Mouse (Mus musculus) CH12.LX (cell line): Measurements from ENCODE around the gene Atp1a1. TPM values are rescaled to one million over a fixed set of nuclear protein-coding genes. Genes with fewer than 3 reads are reported as not detected.

Source experiments
- DNase-seq: peaks from one replicate; pipeline ENCODE4 v3.0.0-alpha.2; 2013; ENCODE audit errors: extremely low read depth
- H3K27ac ChIP-seq: 2 replicates; pipeline ENCODE4 v1.5.1; 2012; ENCODE audit warnings: low read depth, mild to moderate bottlenecking, control low read depth, moderate library complexity; ENCODE audit not compliant: insufficient read depth
- H3K27me3 ChIP-seq: replicated peaks from 2 replicates; pipeline ENCODE3; 2012; ENCODE audit warnings: inconsistent platforms
- H3K36me3 ChIP-seq, 2 experiments: replicated peaks in 1 of 2; 2 replicates each; pipeline versions ENCODE3 to v1.6.1; 2012; ENCODE audit warnings: inconsistent platforms in 1 of 2, low read length in 1 of 2, mild to moderate bottlenecking in 1 of 2, mixed read lengths in 1 of 2, moderate library complexity in 1 of 2; ENCODE audit not compliant: control insufficient read depth in 1 of 2, insufficient read depth in 1 of 2
- H3K4me1 ChIP-seq, 2 experiments: 2 replicates each; pipeline ENCODE4 v1.6.1; 2012; ENCODE audit warnings: inconsistent platforms in 1 of 2, moderate library complexity in 1 of 2; ENCODE audit not compliant: insufficient read depth in 2 of 2, control insufficient read depth in 1 of 2
- H3K4me2 ChIP-seq: 2 replicates; pipeline ENCODE4 v1.6.1; 2012; ENCODE audit warnings: low read depth, mild to moderate bottlenecking, control low read depth; ENCODE audit not compliant: poor library complexity, insufficient read depth, severe bottlenecking
- H3K4me3 ChIP-seq, 3 experiments: fragments of 150-350 bp in 1 of 3; sonication (generic) in 1 of 3; replicated peaks in 1 of 3; 2 replicates each; pipeline versions ENCODE3 to v1.5.1; 2011 to 2012; ENCODE audit warnings: low read depth in 2 of 3, low read length in 2 of 3, mild to moderate bottlenecking in 2 of 3, moderate library complexity in 2 of 3, control low read depth in 1 of 3, improper control_type of control experiment in 1 of 3, inconsistent platforms in 1 of 3, mixed read lengths in 1 of 3; ENCODE audit not compliant: poor library complexity in 1 of 3
- H3K79me2 ChIP-seq: replicated peaks from 2 replicates; pipeline ENCODE4 v1.6.1; 2012; ENCODE audit warnings: mild to moderate bottlenecking, moderate library complexity; ENCODE audit not compliant: control insufficient read depth, poor library complexity, insufficient read depth, severe bottlenecking; ENCODE audit errors: extremely low read depth
- H3K9ac ChIP-seq: 2 replicates; pipeline ENCODE4 v1.6.1; 2012; ENCODE audit warnings: low read depth, mild to moderate bottlenecking, control low read depth, moderate library complexity; ENCODE audit not compliant: insufficient read depth
- H3K9me3 ChIP-seq: replicated peaks from 2 replicates; pipeline ENCODE3; 2012; ENCODE audit warnings: low read length, inconsistent platforms, mixed read lengths
- CHD1 ChIP-seq: IDR thresholded peaks from 2 replicates; pipeline ENCODE4 v1.6.1; 2012; ENCODE audit warnings: low read depth, low read length, improper control_type of control experiment, inconsistent platforms
- CHD2 ChIP-seq: IDR thresholded peaks from 2 replicates; pipeline ENCODE4 v1.6.1; 2011; ENCODE audit warnings: low read length, improper control_type of control experiment
- ELF1 ChIP-seq: IDR thresholded peaks from 2 replicates; pipeline ENCODE4 v1.6.1; 2014; ENCODE audit warnings: low read depth, mild to moderate bottlenecking, inconsistent platforms, low read length, improper control_type of control experiment
- GABPA ChIP-seq: IDR thresholded peaks from 2 replicates; pipeline ENCODE4 v1.6.1; 2012; ENCODE audit warnings: low read depth, low read length, improper control_type of control experiment, inconsistent platforms; ENCODE audit not compliant: insufficient replicate concordance
- JUND ChIP-seq: conservative IDR thresholded peaks from 2 replicates; pipeline ENCODE4 v1.6.1; 2011; ENCODE audit warnings: low read depth, low read length, improper control_type of control experiment
- KAT2A ChIP-seq: IDR thresholded peaks from 2 replicates; pipeline ENCODE4 v1.6.1; 2012; ENCODE audit warnings: low read length, improper control_type of control experiment, inconsistent platforms; ENCODE audit not compliant: insufficient replicate concordance
- MAFK ChIP-seq: IDR thresholded peaks from 2 replicates; pipeline ENCODE4 v1.6.1; 2011; ENCODE audit warnings: low read length, improper control_type of control experiment; ENCODE audit not compliant: insufficient replicate concordance
- MAX ChIP-seq: IDR thresholded peaks from 2 replicates; pipeline ENCODE4 v1.6.1; 2011; ENCODE audit warnings: low read length, improper control_type of control experiment
- MAZ ChIP-seq: IDR thresholded peaks from 2 replicates; pipeline ENCODE4 v1.6.1; 2012; ENCODE audit warnings: low read depth, mild to moderate bottlenecking, inconsistent platforms, low read length, improper control_type of control experiment, moderate library complexity
- MYC ChIP-seq: IDR thresholded peaks from 2 replicates; pipeline ENCODE4 v1.6.1; 2011; ENCODE audit warnings: low read depth, mild to moderate bottlenecking, improper control_type of control experiment, low read length
- POLR2A ChIP-seq: IDR thresholded peaks from 2 replicates; pipeline ENCODE4 v1.6.1; 2011; ENCODE audit warnings: low read depth, mild to moderate bottlenecking, improper control_type of control experiment, low read length
- RAD21 ChIP-seq: IDR thresholded peaks from 2 replicates; pipeline ENCODE4 v1.6.1; 2011; ENCODE audit warnings: low read depth, mild to moderate bottlenecking, low read length, improper control_type of control experiment, moderate library complexity
- RCOR1 ChIP-seq: conservative IDR thresholded peaks from 2 replicates; pipeline ENCODE4 v1.6.1; 2012; ENCODE audit warnings: low read depth, mild to moderate bottlenecking, inconsistent platforms, low read length, improper control_type of control experiment
- TBP ChIP-seq: conservative IDR thresholded peaks from 2 replicates; pipeline ENCODE4 v1.6.1; 2011; ENCODE audit warnings: low read depth, low read length, improper control_type of control experiment
- ZC3H11A ChIP-seq: IDR thresholded peaks from 2 replicates; pipeline ENCODE4 v1.6.1; 2012; ENCODE audit warnings: low read depth, mild to moderate bottlenecking, inconsistent platforms, low read length, improper control_type of control experiment
- ZKSCAN1 ChIP-seq: IDR thresholded peaks from 2 replicates; pipeline ENCODE4 v1.6.1; 2012; ENCODE audit warnings: low read depth, inconsistent platforms, low read length, improper control_type of control experiment, borderline replicate concordance
- dilution Hi-C: fragments of 300-500 bp; cut with MboI; formaldehyde crosslinking; loops from 2 replicates; pipeline ENCODE4 v1.14.3; 2020; ENCODE audit warnings: low sequenced_read_pairs; ENCODE audit not compliant: extremely low pct_unique_long_range_greater_than_20kb, extremely low pct_ligation_motif_present
- in situ Hi-C: fragments of 300-500 bp; cut with MboI; formaldehyde crosslinking; loops from 3 replicates; pipeline ENCODE4 v1.14.3; 2019; ENCODE audit warnings: low sequenced_read_pairs, low pct_ligation_motif_present, low pct_unique_long_range_greater_than_20kb, mixed read lengths
- polyA plus RNA-seq: library from polyadenylated mRNA; unstranded; fragments of >175 nt; gene quantifications from 2 replicates; pipeline ENCODE4 v1.2.1, GENCODE M21; 2012; ENCODE audit warnings: low read depth; ENCODE audit not compliant: insufficient read length
- total RNA-seq, 2 experiments: library from RNA; depleted of rRNA; stranded (reverse); fragments of 300-350 nt in 1 of 2; fragments of >200 nt in 1 of 2; gene quantifications; 2 replicates each; pipeline ENCODE4 v1.2.3; 2012 to 2014

Atp1a1 gene
- total and polyA plus RNA-seq, 3 experiments, result 215 to 337 (median 219) TPM

DNA sequence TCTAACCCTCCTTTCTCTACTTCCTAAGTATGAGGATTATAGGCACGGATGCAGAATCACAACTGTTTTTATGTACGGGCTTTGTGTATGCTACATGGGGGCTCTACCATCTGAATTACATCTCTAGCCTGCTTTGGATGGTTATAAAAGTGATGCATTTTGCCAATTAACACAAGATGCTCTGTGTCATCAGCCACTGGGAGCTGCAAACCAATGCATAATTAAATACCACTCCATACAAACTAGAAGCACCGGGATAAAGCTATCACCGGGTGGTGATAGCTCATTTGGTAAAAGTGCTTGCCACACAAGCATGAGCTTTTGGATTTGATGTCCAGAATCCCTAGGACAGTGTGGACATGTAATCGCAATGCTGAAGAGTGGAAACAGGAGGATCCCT is 19.8 kb upstream of the Atp1a1 start:
- no peak for TF ChIP-seq KAT2A
- H3K4me1 ChIP-seq, result no peaks in the 10 kb centered on the region
- no peaks in the 10 kb centered on the region for H3K36me3 ChIP-seq
- H3K27me3 ChIP-seq, result no peaks in the 10 kb centered on the region
- dilution Hi-C loops, result no loop called here
- no peak overlapping the region for H3K9ac ChIP-seq
- DNase-seq, result no peak
- H3K4me3 ChIP-seq, result no peak overlapping the region
- peaks cover 5% of the 10 kb centered on the region for H3K9me3 ChIP-seq
- H3K79me2 ChIP-seq, result no peaks in the 10 kb centered on the region
- no peak overlapping the region for H3K4me2 ChIP-seq
- in situ Hi-C loops, result no loop called here
- no peak overlapping the region for H3K27ac ChIP-seq

DNA sequence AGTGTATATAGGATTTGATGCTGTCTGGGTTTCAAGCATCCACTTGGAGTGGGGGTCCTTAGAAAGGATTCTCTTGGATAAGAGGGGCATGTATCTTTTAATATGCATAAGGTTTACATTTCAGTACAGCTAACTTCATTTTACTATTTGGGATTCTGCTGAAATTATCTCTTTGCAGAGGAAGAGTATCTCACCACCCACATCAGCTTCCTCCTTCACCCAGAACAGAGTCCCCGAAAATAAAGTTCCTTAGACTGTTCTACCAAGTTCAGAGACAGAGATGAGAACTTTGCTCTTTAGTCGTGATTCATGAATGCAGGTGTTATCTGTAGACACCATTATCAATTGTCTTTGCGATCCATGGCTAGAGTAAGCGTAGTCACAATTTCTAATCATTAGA is 14.5 kb upstream of the Atp1a1 start:
- H3K27ac ChIP-seq, result no peak overlapping the region
- H3K79me2 ChIP-seq, result no peaks in the 10 kb centered on the region
- dilution Hi-C loops, result no loop called here
- no peak for DNase-seq
- TF ChIP-seq MAZ (no peak), ZC3H11A (no peak), JUND (no peak), KAT2A (no peak), ELF1 (no peak), CHD1 (no peak), GABPA (no peak), ZKSCAN1 (no peak), RAD21 (no peak), MAFK (no peak), RCOR1 (no peak), POLR2A (no peak), CHD2 (no peak), MYC (no peak), TBP (no peak), MAX (no peak)
- no peaks in the 10 kb centered on the region for H3K27me3 ChIP-seq
- no peak overlapping the region for H3K4me3 ChIP-seq
- no peak overlapping the region for H3K4me2 ChIP-seq
- in situ Hi-C loops, result no loop called here
- no peaks in the 10 kb centered on the region for H3K36me3 ChIP-seq
- no peak overlapping the region for H3K9ac ChIP-seq
- no peaks in the 10 kb centered on the region for H3K4me1 ChIP-seq
- H3K9me3 ChIP-seq, result peaks cover 5% of the 10 kb centered on the region
